Mouse (Mus musculus) ES-Bruce4 (cell line): ENCODE data around the gene Npas1. TPM values are rescaled to one million over a fixed set of nuclear protein-coding genes. Genes with fewer than 3 reads are reported as not detected.

Experiments used
- H3K27ac ChIP-seq: 2 replicates; pipeline ENCODE4 v1.5.1; 2012; ENCODE audit warnings: low read length, inconsistent platforms; ENCODE audit not compliant: insufficient read depth
- H3K27me3 ChIP-seq: 2 replicates; pipeline ENCODE4 v1.6.1; 2012; ENCODE audit warnings: mild to moderate bottlenecking, low read length, inconsistent platforms; ENCODE audit not compliant: control insufficient read depth, poor library complexity, insufficient read depth, severe bottlenecking
- H3K36me3 ChIP-seq: 2 replicates; pipeline ENCODE4 v1.6.1; 2012; ENCODE audit warnings: inconsistent platforms, mild to moderate bottlenecking, low read length, moderate library complexity; ENCODE audit not compliant: control insufficient read depth, poor library complexity, insufficient read depth, severe bottlenecking
- H3K4me1 ChIP-seq: one replicate; pipeline ENCODE4 v1.8.1; 2011; ENCODE audit warnings: low read length; ENCODE audit not compliant: control insufficient read depth, insufficient read depth
- H3K4me3 ChIP-seq: 2 replicates; pipeline ENCODE4 v1.5.1; 2011; ENCODE audit warnings: low read depth, mild to moderate bottlenecking, low read length
- H3K9ac ChIP-seq: 2 replicates; pipeline ENCODE4 v1.6.1; 2012; ENCODE audit warnings: low read depth, mild to moderate bottlenecking, inconsistent platforms; ENCODE audit not compliant: poor library complexity, severe bottlenecking
- H3K9me3 ChIP-seq: replicated peaks from 2 replicates; pipeline ENCODE4 v1.6.1; 2012; ENCODE audit warnings: mild to moderate bottlenecking, low read length, inconsistent platforms; ENCODE audit not compliant: control insufficient read depth, poor library complexity, insufficient read depth, severe bottlenecking
- CTCF ChIP-seq: IDR thresholded peaks from one replicate; pipeline ENCODE4 v1.8.1; 2011; ENCODE audit warnings: low read depth, low read length
- EP300 ChIP-seq: IDR thresholded peaks from 2 replicates; pipeline ENCODE4 v1.6.1; 2011; ENCODE audit warnings: low read depth, low read length; ENCODE audit not compliant: insufficient read depth
- POLR2A ChIP-seq: IDR thresholded peaks from one replicate; pipeline ENCODE4 v1.8.1; 2011; ENCODE audit warnings: low read length; ENCODE audit not compliant: insufficient read depth
- polyA plus RNA-seq: library from polyadenylated mRNA; stranded (reverse); fragments of >200 nt; gene quantifications from 2 replicates; pipeline ENCODE4 v1.2.4, GENCODE M21; 2011; ENCODE audit warnings: low read depth; ENCODE audit not compliant: missing spikeins, insufficient read depth, insufficient read length

Npas1 gene
- polyA plus RNA-seq, 1 experiment = 0.27 TPM

- Histone ChIP-seq H3K36me3 (no peaks in the 10 kb centered on the region; the same call in 1 of the 2 replicates), H3K4me3 (no peak overlapping the region), H3K4me1 (no peaks in the 10 kb centered on the region), H3K27me3 (no peaks in the 10 kb centered on the region), H3K27ac (no peak overlapping the region), H3K9me3 (no peaks in the 10 kb centered on the region), H3K9ac (no peak overlapping the region)
- no peak for TF ChIP-seq EP300
- no peak for TF ChIP-seq POLR2A
- TF ChIP-seq CTCF = peak; percentile 39
Observed at GRCm38 (mm10) chr7:16493361-16493760, 15.8 kb upstream of the Npas1 start.

- TF ChIP-seq CTCF = no peak
- TF ChIP-seq POLR2A = no peak
- TF ChIP-seq EP300 = no peak
- Histone ChIP-seq H3K9me3 (no peaks in the 10 kb centered on the region), H3K9ac (no peak overlapping the region), H3K27me3 (no peaks in the 10 kb centered on the region), H3K4me3 (no peak overlapping the region), H3K4me1 (no peaks in the 10 kb centered on the region), H3K36me3 (no peaks in the 10 kb centered on the region; the same call in 1 of the 2 replicates), H3K27ac (no peak overlapping the region)
Observed at GRCm38 (mm10) chr7:16492211-16492610, 14.7 kb upstream of the Npas1 start.

- TF ChIP-seq CTCF (peak; percentile 100), EP300 (0 out of 2 replicates have a peak, but pooled peaks have one; percentile 32), POLR2A (no peak)
- H3K4me3 ChIP-seq = no peak overlapping the region
- no peaks in the 10 kb centered on the region; the same call in 1 of the 2 replicates for H3K36me3 ChIP-seq
- no peaks in the 10 kb centered on the region for H3K4me1 ChIP-seq
- no peak overlapping the region for H3K27ac ChIP-seq
- no peaks in the 10 kb centered on the region for H3K27me3 ChIP-seq
- no peak overlapping the region for H3K9ac ChIP-seq
- no peaks in the 10 kb centered on the region for H3K9me3 ChIP-seq
Observed at GRCm38 (mm10) chr7:16491759-16492158, 14.2 kb upstream of the Npas1 start.

- Histone ChIP-seq H3K27ac (no peak overlapping the region), H3K4me1 (no peaks in the 10 kb centered on the region), H3K36me3 (no peaks in the 10 kb centered on the region), H3K27me3 (no peaks in the 10 kb centered on the region), H3K4me3 (no peak overlapping the region), H3K9ac (no peak overlapping the region), H3K9me3 (no peaks in the 10 kb centered on the region)
- TF ChIP-seq CTCF (no peak), EP300 (no peak), POLR2A (no peak)
Observed at GRCm38 (mm10) chr7:16489948-16490347, 12.4 kb upstream of the Npas1 start.

DNA sequence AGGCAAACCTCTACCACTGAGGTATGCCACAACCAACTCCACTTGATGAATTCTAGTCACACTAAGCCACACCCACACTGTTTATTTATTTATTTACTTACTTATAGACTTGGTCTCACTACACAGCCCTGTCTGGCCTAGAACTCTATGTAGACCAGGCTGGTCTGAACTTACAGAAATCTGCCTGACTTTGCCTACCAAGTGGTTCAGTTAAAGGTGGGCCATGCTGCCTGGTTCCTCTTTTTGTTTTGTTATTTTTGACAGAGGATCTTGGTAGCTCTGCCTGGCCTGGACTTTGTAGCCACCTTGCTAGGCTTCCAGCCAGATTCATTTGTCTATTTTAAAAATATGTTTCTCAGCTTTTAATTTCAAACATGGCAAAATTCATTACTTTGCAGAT, 11.3 kb upstream of the Npas1 start:
- no peaks in the 10 kb centered on the region for H3K9me3 ChIP-seq
- no peak overlapping the region for H3K27ac ChIP-seq
- no peaks in the 10 kb centered on the region for H3K36me3 ChIP-seq
- TF ChIP-seq EP300 = no peak
- H3K4me3 ChIP-seq = no peak overlapping the region
- no peaks in the 10 kb centered on the region for H3K27me3 ChIP-seq
- no peaks in the 10 kb centered on the region for H3K4me1 ChIP-seq
- H3K9ac ChIP-seq = no peak overlapping the region

- Histone ChIP-seq H3K4me3 (peak overlapping the region; percentile 36), H3K9ac (no peak overlapping the region), H3K4me1 (no peaks in the 10 kb centered on the region), H3K27ac (no peak overlapping the region), H3K36me3 (no peaks in the 10 kb centered on the region), H3K9me3 (no peaks in the 10 kb centered on the region), H3K27me3 (peaks cover 9% of the 10 kb centered on the region)
- TF ChIP-seq EP300 (no peak), CTCF (no peak), POLR2A (no peak)
Observed at GRCm38 (mm10) chr7:16476600-16476989, 933 bp downstream of the Npas1 start.
